Mouse (Mus musculus) spleen, postnatal 10 days (tissue): ENCODE measurements around the gene Top1.

Experiments used
- DNase-seq, 2 experiments: peaks; one replicate each; pipeline ENCODE4 v3.0.0; 2021 to 2022; ENCODE audit warnings: low spot score in 2 of 2

Top1 gene

GRCm38 (mm10) chr2:160718811-160719210 lies 73.1 kb downstream of the Top1 start:
- DNase-seq, result no peak

GRCm38 (mm10) chr2:160722714-160723113 lies 77.0 kb downstream of the Top1 start:
- DNase-seq, result no peak

- no peak for DNase-seq
Measured at GRCm38 (mm10) chr2:160723613-160724375, 78.1 kb downstream of the Top1 start.

GRCm38 (mm10) chr2:160724536-160724935 lies 78.8 kb downstream of the Top1 start:
- no peak for DNase-seq

GRCm38 (mm10) chr2:160725877-160726864 lies 80.5 kb downstream of the Top1 start:
- DNase-seq, result no peak

DNA sequence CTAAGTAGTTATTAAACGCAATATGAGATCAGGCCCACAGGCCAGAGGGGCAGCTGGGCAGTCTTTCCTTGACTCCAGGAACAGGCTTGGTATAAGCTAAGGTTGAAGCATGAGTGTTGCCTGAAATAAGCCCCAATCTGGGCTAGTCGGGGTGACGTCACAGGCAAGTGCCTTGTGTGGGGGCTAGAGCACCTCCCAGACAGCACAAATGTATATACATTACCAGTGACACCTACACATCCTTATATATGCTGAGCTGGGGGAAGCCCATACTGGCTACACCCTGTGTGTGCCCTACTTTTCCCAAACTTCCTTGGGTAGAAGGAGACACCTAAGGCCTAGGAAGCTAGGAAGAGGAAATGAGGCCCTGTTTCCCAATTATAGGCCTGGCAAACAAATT lies 83.3 kb downstream of the Top1 start:
- no peak for DNase-seq

DNA sequence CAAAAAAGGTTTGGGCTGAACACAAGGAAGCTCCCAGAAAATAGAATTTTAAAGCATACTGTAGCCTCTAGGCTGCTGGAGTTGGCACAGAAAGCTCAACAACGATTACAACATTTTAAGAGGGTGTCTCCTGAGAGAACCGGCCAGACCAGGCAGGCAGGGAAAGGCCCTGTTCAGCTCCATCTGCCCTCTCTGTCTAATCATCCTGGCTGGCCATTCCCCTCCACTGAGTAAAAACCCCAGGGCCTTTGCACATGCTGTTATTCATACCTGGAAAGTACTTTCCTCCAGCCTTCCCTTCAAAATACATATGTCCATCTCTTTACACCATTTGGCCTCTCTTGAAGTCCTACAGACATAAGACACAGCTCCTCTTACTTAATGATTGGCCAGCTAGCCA lies 83.7 kb downstream of the Top1 start:
- DNase-seq, result no peak

GRCm38 (mm10) chr2:160729851-160730796 lies 84.4 kb downstream of the Top1 start:
- no peak for DNase-seq

DNA sequence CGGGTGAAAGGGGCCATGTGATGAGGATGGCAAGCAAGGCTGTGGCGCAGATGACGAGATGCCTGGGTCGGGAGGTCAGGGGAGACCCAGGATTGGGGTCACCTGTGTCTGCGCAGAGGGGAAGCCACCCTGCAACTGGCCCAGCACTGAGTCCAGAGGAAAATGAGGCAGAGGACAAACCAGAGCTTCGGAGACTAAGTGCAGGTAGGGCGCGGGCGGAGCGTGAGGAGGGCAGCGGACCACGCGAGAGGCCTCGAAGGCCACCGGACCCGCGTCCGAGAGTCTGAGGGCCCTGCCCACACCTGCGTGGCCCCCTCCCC lies 85.1 kb downstream of the Top1 start:
- DNase-seq, result no peak

GRCm38 (mm10) chr2:160731117-160731838 lies 85.6 kb downstream of the Top1 start, which contains the start of gene Plcg1:
Gene Plcg1 (plus strand): TSS chr2:160731300.
- DNase-seq, result peak; percentile 88 to 94

DNA sequence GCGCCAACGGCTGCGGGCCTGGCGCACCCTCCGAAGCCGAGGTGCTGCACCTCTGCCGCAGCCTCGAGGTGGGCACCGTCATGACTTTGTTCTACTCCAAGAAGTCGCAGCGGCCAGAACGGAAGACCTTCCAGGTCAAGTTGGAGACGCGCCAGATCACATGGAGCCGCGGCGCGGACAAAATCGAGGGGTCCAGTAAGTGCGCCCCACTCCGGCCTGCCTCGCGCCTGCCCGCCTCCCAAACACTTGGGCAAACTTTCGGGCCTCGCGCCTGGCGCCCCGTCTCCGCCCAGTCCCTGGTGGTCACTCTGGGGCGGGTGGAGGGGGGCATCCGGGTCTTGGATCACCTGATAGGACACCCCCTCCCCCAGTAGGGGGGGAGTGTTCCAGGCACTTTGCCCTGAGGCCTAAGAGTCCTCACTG lies 86.2 kb downstream of the Top1 start:
- peak in 1 of 2 experiments; percentile 59 for DNase-seq

DNA sequence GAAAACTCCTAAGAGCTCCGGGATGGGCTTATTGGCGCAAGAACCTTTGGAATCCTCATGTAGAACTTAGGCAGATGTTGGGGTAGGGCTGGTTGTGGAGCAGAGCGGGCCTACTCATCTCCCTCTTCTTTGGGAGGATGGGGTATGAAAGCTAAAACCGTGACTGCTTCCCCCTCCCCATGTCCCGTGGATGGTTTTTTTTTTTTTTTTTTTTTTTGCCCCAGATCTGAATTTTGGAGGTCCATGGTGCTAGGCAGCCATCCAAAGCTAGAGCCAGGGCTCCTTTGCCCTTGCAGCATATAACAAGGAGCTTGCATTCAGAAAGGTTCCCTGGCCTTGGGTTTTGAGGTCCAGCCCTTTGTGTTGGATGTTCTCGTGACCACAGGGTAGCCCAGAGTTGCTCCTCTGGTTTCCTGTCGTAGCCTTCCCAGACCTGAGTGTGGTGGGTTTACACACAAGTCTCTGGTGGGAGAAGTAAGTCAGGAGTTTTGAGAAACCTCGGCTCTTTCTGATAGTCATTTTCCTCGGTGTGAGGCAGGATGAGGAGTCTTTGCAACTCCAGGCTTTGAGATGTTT lies 86.8 kb downstream of the Top1 start:
- DNase-seq, result no peak

- DNase-seq, result peak in 1 of 2 experiments; percentile 34
Measured at GRCm38 (mm10) chr2:160733131-160733531, 87.4 kb downstream of the Top1 start.

DNA sequence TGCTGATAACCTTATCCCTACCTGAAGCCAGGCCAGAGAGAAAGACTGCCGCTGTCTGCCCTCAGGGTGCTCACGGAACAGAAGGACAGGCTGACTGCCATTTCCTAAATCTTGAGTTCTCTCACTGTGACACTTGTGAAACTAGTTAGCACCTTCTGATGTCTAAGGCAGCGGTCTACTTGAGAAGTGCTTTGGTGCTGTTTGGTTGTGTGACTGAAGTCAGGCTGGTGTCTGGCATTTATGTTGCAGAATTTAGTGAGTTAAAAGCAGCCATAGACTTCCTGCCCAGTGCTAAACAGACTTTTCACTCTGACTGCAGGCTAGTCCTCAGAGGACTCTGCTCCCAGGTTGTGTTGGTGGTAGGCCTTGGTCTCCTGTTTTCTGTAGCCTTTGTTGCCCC lies 88.6 kb downstream of the Top1 start:
- no peak for DNase-seq

DNA sequence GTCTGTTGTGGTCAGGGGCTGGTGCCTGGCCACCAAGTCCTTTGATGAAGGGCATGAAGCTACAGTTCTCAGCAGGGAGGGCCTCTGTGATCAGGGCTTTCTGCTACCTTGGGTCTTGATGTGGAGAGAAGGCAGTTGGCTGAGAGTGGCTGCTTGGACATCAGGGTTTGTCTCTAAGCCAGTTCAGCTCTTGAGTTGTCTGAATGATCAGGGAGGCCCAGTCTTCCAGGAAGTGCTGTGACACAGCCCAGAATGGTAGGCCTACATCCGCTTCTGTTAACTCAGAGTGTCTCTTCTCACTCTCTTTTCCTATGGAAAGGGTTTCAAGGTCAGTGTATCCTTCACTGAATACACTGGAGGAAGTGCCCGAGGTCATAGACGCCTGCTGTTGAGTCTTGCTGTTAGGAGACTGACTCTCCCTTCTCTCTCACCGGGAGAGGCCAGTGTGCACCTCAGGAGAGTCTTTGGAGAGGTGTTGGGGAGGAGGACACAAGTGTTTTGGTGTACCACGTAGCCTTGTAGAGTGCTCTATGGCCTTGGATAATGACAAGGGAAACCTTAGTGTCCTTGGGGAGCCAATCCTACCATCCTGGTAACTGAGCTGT lies 90.1 kb downstream of the Top1 start:
- no peak for DNase-seq

DNA sequence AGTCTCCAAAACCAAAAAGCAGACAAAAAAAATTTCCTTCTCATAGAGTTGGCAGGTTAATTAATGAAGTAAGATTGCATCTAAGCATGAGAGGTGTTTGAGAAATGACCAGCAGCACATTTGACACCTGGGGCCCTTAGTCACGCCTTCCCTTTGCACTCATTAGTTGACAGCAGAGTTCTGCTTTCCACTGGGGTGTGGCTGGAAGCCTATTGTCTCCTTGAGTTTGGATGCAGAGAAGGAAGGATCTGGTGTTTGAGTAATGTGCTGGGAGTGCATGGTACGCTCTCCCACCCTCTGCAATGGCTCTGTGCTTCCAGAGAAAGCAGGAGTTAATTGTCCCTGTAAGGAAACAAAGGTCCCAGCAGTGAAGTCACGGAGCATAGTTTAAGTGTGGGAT lies 90.8 kb downstream of the Top1 start:
- DNase-seq, result no peak

DNA sequence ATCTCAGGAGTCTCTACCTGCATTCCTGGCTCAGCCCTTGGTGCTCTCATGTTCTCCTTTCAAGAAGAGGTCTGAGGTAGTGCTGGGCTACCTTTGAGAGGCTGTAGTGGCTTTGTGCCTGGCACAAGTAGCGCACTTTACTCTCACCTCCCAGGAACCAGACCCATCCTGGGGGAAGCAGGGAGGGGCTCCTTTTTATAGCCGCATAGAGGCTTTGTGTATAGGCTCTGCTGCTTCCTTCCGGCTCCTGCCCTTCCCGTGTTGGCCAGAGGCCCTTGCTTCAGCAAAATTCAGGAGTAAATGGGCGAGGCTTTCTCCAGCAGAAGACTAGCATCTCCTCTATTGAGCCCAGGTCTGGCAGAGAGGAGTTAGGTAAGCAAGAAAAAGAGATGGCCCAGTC lies 92.7 kb downstream of the Top1 start:
- no peak for DNase-seq

DNA sequence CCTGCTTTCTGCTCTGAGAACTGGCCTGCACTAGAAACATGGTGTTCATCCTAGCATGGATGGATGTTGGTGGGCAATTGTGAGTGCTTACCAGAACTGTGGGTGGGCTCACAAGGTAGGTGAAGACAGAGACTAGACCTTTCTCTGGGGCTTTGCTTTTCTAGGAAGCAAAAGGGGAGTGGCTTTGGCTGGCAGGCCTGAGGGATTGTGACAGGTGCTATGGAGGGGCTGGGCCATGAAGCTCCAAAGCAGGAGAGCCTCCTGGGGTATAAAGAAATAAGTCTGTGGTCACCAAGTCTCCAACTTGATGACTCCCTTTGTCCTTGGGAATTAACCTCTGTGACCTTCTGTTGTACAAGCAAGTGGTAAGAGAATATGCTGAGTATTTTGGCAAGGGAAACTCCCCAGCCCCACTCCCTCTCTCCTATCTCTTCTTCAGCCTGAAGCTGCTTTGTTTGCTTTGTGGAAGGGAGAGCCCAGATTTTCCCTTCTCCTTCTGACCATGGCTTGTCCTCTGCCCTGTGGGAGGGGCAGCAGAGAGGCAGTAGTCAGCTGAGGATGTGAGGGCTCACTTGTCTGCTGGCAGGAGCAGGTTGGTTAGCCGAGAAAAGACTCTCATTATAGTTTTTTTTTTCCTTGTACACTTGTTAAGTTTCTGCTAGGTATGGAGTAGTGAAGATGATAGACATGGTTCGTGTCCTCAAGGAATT lies 94.1 kb downstream of the Top1 start:
- no peak for DNase-seq

DNA sequence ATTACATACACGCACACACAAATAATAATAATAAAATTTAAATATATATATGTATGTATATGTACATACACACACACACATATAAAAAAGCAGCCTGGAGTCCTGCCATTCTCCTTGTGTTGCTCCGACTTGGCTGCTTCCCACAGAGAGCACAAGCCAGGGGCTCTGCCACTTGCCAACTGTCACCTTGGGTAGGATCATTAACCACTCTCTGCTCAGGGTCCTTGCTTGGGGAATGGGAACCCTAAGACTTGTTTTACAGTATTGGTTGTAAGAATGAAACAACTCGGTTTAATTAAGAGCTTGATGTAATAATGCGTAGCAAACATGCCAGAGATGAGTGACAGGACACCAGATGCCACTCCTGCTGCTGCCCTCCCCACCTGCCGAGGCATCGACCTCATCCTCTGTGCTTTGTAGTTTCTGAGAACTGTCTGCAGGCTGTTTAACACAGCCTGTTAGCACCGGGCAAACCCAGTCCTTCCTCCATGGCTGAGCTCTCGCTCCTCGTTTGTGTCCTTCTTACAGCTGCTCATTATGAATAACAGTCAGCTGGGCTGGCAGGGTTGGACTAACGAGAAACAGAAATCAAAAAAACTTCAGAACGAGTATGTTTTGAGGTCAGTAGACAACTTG lies 95.0 kb downstream of the Top1 start:
- DNase-seq, result peak in 1 of 2 experiments; percentile 26
